Mouse (Mus musculus) E14TG2a.4 (cell line): Measurements from ENCODE around the gene Eef1akmt2.

Experiments
- CTCF ChIP-seq: conservative IDR thresholded peaks from 2 replicates; pipeline ENCODE4 v1.5.1; 2014; ENCODE audit warnings: low read length
- NANOG ChIP-seq: IDR thresholded peaks from 2 replicates; pipeline ENCODE4 v1.6.1; 2014; ENCODE audit warnings: borderline replicate concordance, low read length, mixed read lengths
- POU5F1 ChIP-seq: IDR thresholded peaks from 2 replicates; pipeline ENCODE4 v1.6.1; 2014; ENCODE audit warnings: low read length, borderline replicate concordance

- TF ChIP-seq CTCF, result no peak
- TF ChIP-seq NANOG, result no peak
- no peak for TF ChIP-seq POU5F1
Measured at GRCm38 (mm10) chr7:132873043-132873442, 20.6 kb upstream of the Eef1akmt2 start.
